Mouse (Mus musculus): ENCODE data around the gene Gm16429. TPM values are rescaled to one million over a fixed set of nuclear protein-coding genes. Genes with fewer than 3 reads are reported as not detected.
"Not testable (repeated sequence)": the region's sequence is repeated elsewhere in the genome, so short reads cannot be mapped to it uniquely, and the experiment has no call there.

The Gm16429 gene
- not detected in 2 replicates for total RNA-seq (2014; rRNA removed)
- not detected in 2 replicates for polyA plus RNA-seq (2012; rRNA removed)

DNA sequence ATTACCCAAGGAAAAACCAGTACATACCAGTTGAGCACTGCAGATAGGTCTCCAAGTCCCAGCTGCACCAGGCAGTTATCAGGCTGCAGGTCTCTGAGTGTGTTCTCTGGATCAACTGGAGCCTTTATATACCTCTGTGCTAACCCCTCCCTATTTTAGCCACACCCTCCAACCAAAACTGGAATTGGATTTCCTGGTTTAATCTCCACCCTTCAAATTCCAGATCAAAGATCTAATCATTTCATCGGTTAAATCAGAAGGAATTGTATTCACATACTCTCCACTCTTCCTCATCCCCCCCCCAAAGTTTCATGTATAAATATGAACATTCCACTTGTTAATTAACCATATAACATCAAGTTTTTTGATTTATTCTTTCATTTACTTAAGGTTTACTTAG is at the start of gene Gm16429:
TSS of gene Gm16429 (minus strand) at position 101 of the 400 bp plus-strand sequence.
- not testable (repeated sequence) for H3K27ac ChIP-seq (replicated peaks; ENCODE audit: insufficient read depth, low read depth, low read length); H3K27me3 ChIP-seq (ENCODE audit: control insufficient read depth, insufficient read depth, low read length); H3K36me3 ChIP-seq (ENCODE audit: control insufficient read depth, insufficient read depth, low read length); H3K9ac ChIP-seq (ENCODE audit: low read depth, low read length); H3K4me3 ChIP-seq (ENCODE audit: insufficient read depth, low read depth, low read length); DNase-seq (ENCODE audit: extremely low read depth, low read depth, low spot score); H3K79me2 ChIP-seq (ENCODE audit: control insufficient read depth, insufficient read depth, low read length); H3K4me1 ChIP-seq (ENCODE audit: control insufficient read depth, insufficient read depth, low read length)
- WGBS = no CpG with 5 or more reads among the region's 1 CpGs

Other genes with a start within 250 kb of the Gm16429 start
- gene Gm7792, start 85.3 kb downstream of the Gm16429 start, total RNA-seq (2014; rRNA removed) = not detected in 2 replicates
- not detected in 2 replicates for gene Gm7792, start 85.3 kb downstream of the Gm16429 start, polyA plus RNA-seq (2012; rRNA removed)
- gene BC061212, start 141.5 kb upstream of the Gm16429 start, total RNA-seq (2014; rRNA removed) = not detected in 2 replicates
- not detected in 2 replicates for gene BC061212, start 141.5 kb upstream of the Gm16429 start, polyA plus RNA-seq (2012; rRNA removed)
- not detected in 2 replicates for gene Gm6351, start 147.3 kb upstream of the Gm16429 start, total RNA-seq (2014; rRNA removed)
- not detected in 2 replicates for gene Gm6351, start 147.3 kb upstream of the Gm16429 start, polyA plus RNA-seq (2012; rRNA removed)

Data from liver, adult 2 months (tissue).